Mouse (Mus musculus) adipose tissue, adult 10 weeks (tissue): ENCODE results near the gene Polr1d. TPM values are rescaled to one million over a fixed set of nuclear protein-coding genes. Genes with fewer than 3 reads are reported as not detected.

Experiments used
- polyA plus RNA-seq: library from polyadenylated mRNA; stranded (reverse); fragments of 350-450 nt; fragmentation: Illumina TruSeq; extraction: RNeasy Lipid Tissue Mini Kit (QIAGEN cat#74804); gene quantifications from one replicate; pipeline ENCODE4 v1.2.3, GENCODE M21; 2014; ENCODE audit warnings: low read depth, low replicate concordance

The Polr1d gene
- 136 TPM for polyA plus RNA-seq

DNA sequence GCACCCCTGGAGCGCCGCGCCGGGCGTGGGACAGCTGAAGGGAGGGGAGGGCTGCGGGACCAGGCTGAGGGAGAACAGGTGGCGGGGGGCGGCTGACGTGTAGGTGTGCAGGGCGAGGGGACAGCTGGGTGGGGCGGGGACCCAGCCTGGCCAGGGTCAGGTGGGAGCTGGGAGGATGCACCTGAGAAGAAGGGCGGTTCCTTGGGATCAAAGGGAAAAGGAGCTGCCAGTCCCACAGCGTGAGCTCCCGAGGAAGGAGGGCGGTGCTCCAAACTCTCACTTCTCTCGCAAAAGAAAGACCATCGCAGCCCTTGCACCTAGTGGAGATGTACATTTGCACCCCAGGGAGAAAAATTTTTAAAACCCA, at the start of gene Polr1d:
TSS of gene Polr1d (plus strand) at position 252 of the 367 bp plus-strand sequence.

GRCm38 (mm10) chr5:147076026-147076798, 638 bp upstream of the Polr1d start, which contains the start of gene Lnx2:
Gene Lnx2 (minus strand): TSS chr5:147076586.

Other genes with a start within 250 kb of the Polr1d start
- gene Rpl21, start 244.2 kb upstream of the Polr1d start, polyA plus RNA-seq, result 988 TPM
- 19.6 TPM for gene Rasl11a, start 232.0 kb upstream of the Polr1d start, polyA plus RNA-seq
- gene Gtf3a, start 128.4 kb upstream of the Polr1d start, polyA plus RNA-seq, result 37.3 TPM
- 18.9 TPM for gene Mtif3, start 113.2 kb upstream of the Polr1d start, polyA plus RNA-seq
- 12.5 TPM for gene Lnx2, start 464 bp upstream of the Polr1d start, polyA plus RNA-seq
- gene Gsx1, start 111.6 kb downstream of the Polr1d start, polyA plus RNA-seq, result not detected
- not detected for gene Pdx1, start 192.9 kb downstream of the Polr1d start, polyA plus RNA-seq
- gene Cdx2, start 230.2 kb downstream of the Polr1d start, polyA plus RNA-seq, result 0.21 TPM
- gene Urad, start 245.4 kb downstream of the Polr1d start, polyA plus RNA-seq, result not detected